Mouse (Mus musculus) hindbrain, embryonic 15.5 days (tissue): ENCODE data around the gene Cdk2. TPM values are rescaled to one million over a fixed set of nuclear protein-coding genes. Genes with fewer than 3 reads are reported as not detected.

Experiments used
- ATAC-seq: fragments of 200-750 bp; cut with Nextera tagmentation; 2 replicates; pipeline ENCODE4 v1.8.0; 2017; ENCODE audit warnings: low read depth, moderate number of reproducible peaks, moderate TSS enrichment; ENCODE audit not compliant: low FRiP score
- H3K27ac ChIP-seq: fragments of 300-500 bp; sonication (generic); replicated peaks from 2 replicates; pipeline ENCODE4 v1.5.1; 2015; ENCODE audit warnings: mild to moderate bottlenecking, inconsistent platforms
- H3K27me3 ChIP-seq: fragments of 300-500 bp; sonication (generic); 2 replicates; pipeline ENCODE4 v1.6.1; 2015; ENCODE audit warnings: control low read depth, inconsistent platforms
- H3K36me3 ChIP-seq: fragments of 300-500 bp; sonication (generic); 2 replicates; pipeline ENCODE4 v1.6.1; 2015; ENCODE audit warnings: control low read depth, inconsistent platforms
- H3K4me1 ChIP-seq: fragments of 300-500 bp; sonication (generic); replicated peaks from 2 replicates; pipeline ENCODE4 v1.6.1; 2015; ENCODE audit warnings: control low read depth, inconsistent platforms
- H3K4me2 ChIP-seq: fragments of 300-500 bp; sonication (generic); 2 replicates; pipeline ENCODE4 v1.6.1; 2015; ENCODE audit warnings: moderate library complexity, mild to moderate bottlenecking, inconsistent platforms
- H3K4me3 ChIP-seq: fragments of 300-500 bp; sonication (generic); 2 replicates; pipeline ENCODE4 v1.5.1; 2015; ENCODE audit warnings: mild to moderate bottlenecking, inconsistent platforms
- H3K9ac ChIP-seq: fragments of 300-500 bp; sonication (generic); 2 replicates; pipeline ENCODE4 v1.6.1; 2015; ENCODE audit warnings: inconsistent platforms
- H3K9me3 ChIP-seq: fragments of 300-500 bp; sonication (generic); 2 replicates; pipeline ENCODE4 v1.6.1; 2016; ENCODE audit warnings: control low read depth, inconsistent platforms
- WGBS: fragments of 180-500 bp; shearing (Covaris S2); methylation state at CpG from one replicate; pipeline ENCODE4 v1.1.7; 2015; 5-methylcytosine and 5-hydroxymethylcytosine counted together
- polyA plus RNA-seq: library from polyadenylated mRNA; unstranded; fragments of >200 nt; fragmentation: Nextera tagmentation; extraction: Ambion mirVana; gene quantifications from 2 replicates; pipeline ENCODE4 v1.2.1, GENCODE M21; 2015

Gene Cdk2
- polyA plus RNA-seq, 1 experiment from 2014 or later: 22.4 TPM

DNA sequence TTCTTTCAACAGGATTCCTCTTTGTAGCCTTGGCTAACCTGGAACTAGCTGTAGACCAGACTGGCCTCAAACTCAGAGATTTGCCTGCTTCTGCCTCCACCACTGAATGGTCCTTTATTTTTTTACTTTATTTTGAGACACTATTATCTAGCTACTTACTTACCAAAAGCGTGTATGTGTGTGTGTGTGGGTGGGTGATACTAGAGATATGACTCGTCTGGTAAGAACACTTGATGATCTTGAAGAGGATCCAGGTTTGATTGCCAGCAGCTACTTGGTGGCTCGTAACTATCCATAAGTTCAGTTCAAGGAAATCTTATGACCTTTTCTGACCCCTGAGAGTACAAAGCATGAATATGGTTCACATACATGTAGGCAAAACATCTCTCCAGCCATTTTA, 39.5 kb downstream of the Cdk2 start:
- no peaks in the 10 kb centered on the region for H3K9me3 ChIP-seq
- H3K36me3 ChIP-seq: no peaks in the 10 kb centered on the region
- H3K4me1 ChIP-seq: peaks cover 15% of the 10 kb centered on the region
- H3K4me2 ChIP-seq: no peak overlapping the region
- H3K9ac ChIP-seq: no peak overlapping the region
- no peak for ATAC-seq
- 88% methylated on average over 3 of the region's 3 CpGs for WGBS
- no peak overlapping the region for H3K27ac ChIP-seq
- no peaks in the 10 kb centered on the region for H3K27me3 ChIP-seq
- H3K4me3 ChIP-seq: no peak overlapping the region

DNA sequence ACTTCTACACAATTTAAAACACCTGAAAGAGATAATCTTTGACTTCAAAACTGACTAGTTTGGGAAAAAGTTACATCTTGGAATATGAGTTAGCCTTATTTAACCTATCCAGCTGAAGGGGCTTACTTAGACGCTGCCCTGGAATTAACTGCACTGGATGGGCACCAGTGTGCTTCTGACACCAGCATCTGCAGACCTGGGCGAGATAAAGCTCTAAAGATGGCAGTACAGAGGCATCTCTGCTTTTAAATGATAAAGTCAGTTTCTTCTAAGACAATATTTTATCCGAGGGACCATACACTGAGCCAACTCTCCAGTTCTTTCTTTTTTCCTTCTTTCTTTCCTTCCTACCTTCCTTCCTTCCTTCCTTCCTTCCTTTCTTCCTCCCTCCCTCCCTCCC, 40.0 kb downstream of the Cdk2 start:
- no peaks in the 10 kb centered on the region for H3K27me3 ChIP-seq
- no peak for ATAC-seq
- H3K27ac ChIP-seq: no peak overlapping the region
- 76% methylated on average over 3 of the region's 3 CpGs for WGBS
- H3K36me3 ChIP-seq: no peaks in the 10 kb centered on the region
- no peak overlapping the region for H3K4me2 ChIP-seq
- H3K4me3 ChIP-seq: no peak overlapping the region
- no peak overlapping the region for H3K9ac ChIP-seq
- peaks cover 15% of the 10 kb centered on the region for H3K4me1 ChIP-seq
- H3K9me3 ChIP-seq: no peaks in the 10 kb centered on the region

DNA sequence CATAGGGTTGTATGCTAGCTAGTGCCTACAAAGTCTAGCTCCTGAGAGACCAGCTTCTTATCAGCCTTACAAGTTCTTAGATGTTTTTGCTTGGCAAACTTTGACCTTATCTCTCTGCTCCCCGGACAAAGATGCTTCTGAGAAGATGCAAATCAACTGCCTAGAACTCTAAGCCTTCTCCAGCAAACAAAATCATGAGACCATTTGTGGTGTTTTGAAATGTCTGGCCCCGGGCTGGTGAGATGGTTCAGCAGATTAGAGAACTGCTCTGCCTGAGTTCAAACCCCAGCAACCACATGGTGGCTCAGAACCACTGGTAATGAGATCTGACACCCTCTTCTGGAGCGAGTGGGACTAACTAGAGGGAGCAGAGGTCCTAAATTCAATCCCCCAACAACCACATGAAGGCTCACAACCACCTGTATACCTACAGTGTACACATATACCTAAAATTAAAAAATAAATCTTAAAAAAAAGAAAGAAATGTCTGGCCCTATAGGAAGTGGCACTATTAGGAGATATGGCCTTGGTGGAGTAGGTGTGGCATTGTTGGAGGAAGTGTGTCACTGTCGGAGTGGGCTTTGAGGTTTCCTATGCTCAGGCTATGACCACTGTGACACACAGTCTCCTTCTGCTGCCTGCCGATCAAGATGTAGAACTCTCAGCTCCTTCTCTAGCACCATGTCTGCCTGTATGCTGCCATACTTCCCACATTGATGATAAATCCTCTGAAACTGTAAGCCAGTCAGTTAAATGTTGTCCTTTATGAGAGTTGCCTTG, 41.2 kb downstream of the Cdk2 start:
- H3K4me1 ChIP-seq: peaks cover 10% of the 10 kb centered on the region
- 74% methylated on average over 5 of the region's 5 CpGs for WGBS
- no peak overlapping the region for H3K4me3 ChIP-seq
- no peaks in the 10 kb centered on the region for H3K36me3 ChIP-seq
- ATAC-seq: no peak
- H3K27me3 ChIP-seq: no peaks in the 10 kb centered on the region
- H3K4me2 ChIP-seq: no peak overlapping the region
- H3K9ac ChIP-seq: no peak overlapping the region
- no peak overlapping the region for H3K27ac ChIP-seq
- H3K9me3 ChIP-seq: no peaks in the 10 kb centered on the region

GRCm38 (mm10) chr10:128662465-128662864, 42.4 kb downstream of the Cdk2 start:
- peaks cover under 1% of the 10 kb centered on the region; the same call in 1 of the 2 replicates for H3K4me1 ChIP-seq
- no peak overlapping the region for H3K4me3 ChIP-seq
- no peaks in the 10 kb centered on the region for H3K9me3 ChIP-seq
- no peaks in the 10 kb centered on the region for H3K36me3 ChIP-seq
- no peaks in the 10 kb centered on the region for H3K27me3 ChIP-seq
- no peak overlapping the region for H3K27ac ChIP-seq
- ATAC-seq: no peak
- H3K4me2 ChIP-seq: no peak overlapping the region
- H3K9ac ChIP-seq: no peak overlapping the region

GRCm38 (mm10) chr10:128659490-128659889, 45.3 kb downstream of the Cdk2 start:
- Histone ChIP-seq H3K4me2 (no peak overlapping the region), H3K4me1 (no peaks in the 10 kb centered on the region), H3K9ac (no peak overlapping the region), H3K9me3 (no peaks in the 10 kb centered on the region), H3K27ac (no peak overlapping the region), H3K27me3 (no peaks in the 10 kb centered on the region), H3K4me3 (no peak overlapping the region), H3K36me3 (no peaks in the 10 kb centered on the region)
- ATAC-seq: no peak
- WGBS: 45% methylated on average over 9 of the region's 9 CpGs

GRCm38 (mm10) chr10:128657844-128658243, 47.0 kb downstream of the Cdk2 start:
- Histone ChIP-seq H3K4me3 (no peak overlapping the region), H3K27ac (no peak overlapping the region), H3K4me1 (no peaks in the 10 kb centered on the region), H3K9me3 (no peaks in the 10 kb centered on the region), H3K27me3 (no peaks in the 10 kb centered on the region), H3K4me2 (no peak overlapping the region), H3K9ac (no peak overlapping the region), H3K36me3 (no peaks in the 10 kb centered on the region)
- no peak for ATAC-seq
- WGBS: 59% methylated on average over 9 of the region's 9 CpGs

- H3K9ac ChIP-seq: no peak overlapping the region
- H3K4me2 ChIP-seq: no peak overlapping the region
- WGBS: 97% methylated on average over 1 of the region's 1 CpGs
Measured at GRCm38 (mm10) chr10:128656731-128657130, 48.1 kb downstream of the Cdk2 start.

GRCm38 (mm10) chr10:128655254-128655653, 49.6 kb downstream of the Cdk2 start:
- ATAC-seq: no peak
- H3K36me3 ChIP-seq: no peaks in the 10 kb centered on the region
- H3K27ac ChIP-seq: no peak overlapping the region
- no peaks in the 10 kb centered on the region for H3K9me3 ChIP-seq
- H3K9ac ChIP-seq: no peak overlapping the region
- no peak overlapping the region for H3K4me3 ChIP-seq
- 88% methylated on average over 3 of the region's 3 CpGs for WGBS
- H3K4me1 ChIP-seq: no peaks in the 10 kb centered on the region
- no peak overlapping the region for H3K4me2 ChIP-seq
- H3K27me3 ChIP-seq: no peaks in the 10 kb centered on the region

More at GRCm38 (mm10) chr10:128656731-128657130, 48.1 kb downstream of the Cdk2 start:
- no peak overlapping the region for H3K27ac ChIP-seq
- H3K36me3 ChIP-seq: no peaks in the 10 kb centered on the region
- H3K9me3 ChIP-seq: no peaks in the 10 kb centered on the region
- no peaks in the 10 kb centered on the region for H3K27me3 ChIP-seq
- ATAC-seq: no peak
- H3K4me3 ChIP-seq: no peak overlapping the region
- H3K4me1 ChIP-seq: no peaks in the 10 kb centered on the region

- Histone ChIP-seq H3K4me2 (no peak overlapping the region), H3K27me3 (no peaks in the 10 kb centered on the region), H3K4me1 (no peaks in the 10 kb centered on the region), H3K36me3 (no peaks in the 10 kb centered on the region), H3K27ac (no peak overlapping the region), H3K4me3 (no peak overlapping the region), H3K9me3 (no peaks in the 10 kb centered on the region), H3K9ac (no peak overlapping the region)
- ATAC-seq: no peak
- 75% methylated on average over 4 of the region's 4 CpGs for WGBS
Measured at GRCm38 (mm10) chr10:128653866-128654265, 51.0 kb downstream of the Cdk2 start.

Other genes with a start within 250 kb of the Cdk2 start
- gene Smarcc2, start 245.8 kb downstream of the Cdk2 start, polyA plus RNA-seq: 167 and 177 TPM in 2 replicates
- gene Myl6, start 210.9 kb downstream of the Cdk2 start, polyA plus RNA-seq: 944 and 959 TPM in 2 replicates
- 5.7 and 6.5 TPM in 2 replicates for gene Myl6b, start 206.3 kb downstream of the Cdk2 start, polyA plus RNA-seq
- 14.2 and 14.8 TPM in 2 replicates for gene Esyt1, start 179.2 kb downstream of the Cdk2 start, polyA plus RNA-seq
- 18.2 and 20.0 TPM in 2 replicates for gene Zc3h10, start 157.3 kb downstream of the Cdk2 start, polyA plus RNA-seq
- gene Rpl41, start 155.7 kb downstream of the Cdk2 start, polyA plus RNA-seq: 2,263 and 2,497 TPM in 2 replicates
- 125 and 127 TPM in 2 replicates for gene Pa2g4, start 139.0 kb downstream of the Cdk2 start, polyA plus RNA-seq
- gene Erbb3, start 115.4 kb downstream of the Cdk2 start, polyA plus RNA-seq: 1.2 and 2.1 TPM in 2 replicates
- gene Rps26, start 78.3 kb downstream of the Cdk2 start, polyA plus RNA-seq: 359 and 409 TPM in 2 replicates
- 15.1 and 18.3 TPM in 2 replicates for gene Ikzf4, start 59.0 kb downstream of the Cdk2 start, polyA plus RNA-seq
- gene Suox, start 31.0 kb downstream of the Cdk2 start, polyA plus RNA-seq: 14.5 TPM in 2 replicates
- gene Rab5b, start 8.8 kb downstream of the Cdk2 start, polyA plus RNA-seq: 113 and 121 TPM in 2 replicates
- 0.62 and 1.1 TPM in 2 replicates for gene Pmel, start 836 bp downstream of the Cdk2 start, polyA plus RNA-seq
- 7.7 and 8.9 TPM in 2 replicates for gene Dgka, start 39.8 kb upstream of the Cdk2 start, polyA plus RNA-seq
- 44.5 and 47.0 TPM in 2 replicates for gene Pym1, start 42.9 kb upstream of the Cdk2 start, polyA plus RNA-seq
- 0.73 and 0.98 TPM in 2 replicates for gene Mmp19, start 85.9 kb upstream of the Cdk2 start, polyA plus RNA-seq
- 50.5 and 51.9 TPM in 2 replicates for gene Dnajc14, start 99.0 kb upstream of the Cdk2 start, polyA plus RNA-seq
- gene Tmem198b, start 99.3 kb upstream of the Cdk2 start, polyA plus RNA-seq: 17.0 and 19.9 TPM in 2 replicates
- gene Sarnp, start 112.3 kb upstream of the Cdk2 start, polyA plus RNA-seq: 146 and 151 TPM in 2 replicates
- 28.1 and 28.8 TPM in 2 replicates for gene Ormdl2, start 116.6 kb upstream of the Cdk2 start, polyA plus RNA-seq
- gene Gdf11, start 186.7 kb upstream of the Cdk2 start, polyA plus RNA-seq: 8.6 and 8.9 TPM in 2 replicates
- 262 and 274 TPM in 2 replicates for gene Cd63, start 196.0 kb upstream of the Cdk2 start, polyA plus RNA-seq
- 20.9 and 22.1 TPM in 2 replicates for gene Rdh5, start 217.9 kb upstream of the Cdk2 start, polyA plus RNA-seq
- gene Bloc1s1, start 219.0 kb upstream of the Cdk2 start, polyA plus RNA-seq: 266 and 268 TPM in 2 replicates
- 8.9 TPM in 2 replicates for gene Itga7, start 228.8 kb upstream of the Cdk2 start, polyA plus RNA-seq